Mouse (Mus musculus) right cerebral cortex, postnatal 4 days (tissue): ENCODE measurements at regions not wholly inside any gene's neighbourhood (a gene's known extent, or its start where the extent isn't known, plus 50 kb on each side); places are given as distances from the start of the nearest gene placed in this dataset.
"Not testable (repeated sequence)": the region's sequence is repeated elsewhere in the genome, so short reads cannot be mapped to it uniquely, and the experiment has no call there.

Source experiments
- DNase-seq: peaks from one replicate; pipeline ENCODE4 v3.0.0-alpha.2; 2022

GRCm38 (mm10) chr7:125183011-125183410, 261.5 kb upstream of the Kdm8 start:
- DNase-seq: not testable (repeated sequence)

- no peak for DNase-seq
These were observed 259.3 kb upstream of the Kdm8 start for GRCm38 (mm10) chr7:125185037-125185679.

- DNase-seq: no peak
These were observed 257.3 kb upstream of the Kdm8 start for GRCm38 (mm10) chr7:125187011-125187740.

- no peak for DNase-seq
These were observed 255.5 kb upstream of the Kdm8 start for GRCm38 (mm10) chr7:125188986-125189385.

- DNase-seq: no peak
These were observed 254.4 kb upstream of the Kdm8 start for GRCm38 (mm10) chr7:125190067-125190466.

GRCm38 (mm10) chr7:125191313-125191712, 253.2 kb upstream of the Kdm8 start:
- DNase-seq: no peak

- no peak for DNase-seq
These were observed 233.0 kb upstream of the Kdm8 start for GRCm38 (mm10) chr7:125211346-125211973.

GRCm38 (mm10) chr7:125214036-125214435, 230.4 kb upstream of the Kdm8 start:
- DNase-seq: no peak

GRCm38 (mm10) chr7:125217630-125218029, 226.8 kb upstream of the Kdm8 start:
- no peak for DNase-seq

GRCm38 (mm10) chr7:125222684-125223083, 221.8 kb upstream of the Kdm8 start:
- DNase-seq: no peak

GRCm38 (mm10) chr7:125234911-125235310, 209.6 kb upstream of the Kdm8 start:
- DNase-seq: no peak

GRCm38 (mm10) chr7:125237026-125237425, 207.4 kb upstream of the Kdm8 start:
- DNase-seq: no peak

GRCm38 (mm10) chr7:125243021-125243420, 201.5 kb upstream of the Kdm8 start:
- no peak for DNase-seq

- no peak for DNase-seq
These were observed 196.1 kb upstream of the Kdm8 start for GRCm38 (mm10) chr7:125248386-125248785.

- DNase-seq: no peak
These were observed 194.1 kb upstream of the Kdm8 start for GRCm38 (mm10) chr7:125250385-125250784.

GRCm38 (mm10) chr7:125250970-125251585, 193.4 kb upstream of the Kdm8 start:
- no peak for DNase-seq

- no peak for DNase-seq
These were observed 190.2 kb upstream of the Kdm8 start for GRCm38 (mm10) chr7:125254302-125254701.

GRCm38 (mm10) chr7:125259016-125259415, 185.5 kb upstream of the Kdm8 start:
- peak; percentile 4 for DNase-seq

- DNase-seq: no peak
These were observed 182.3 kb upstream of the Kdm8 start for GRCm38 (mm10) chr7:125262133-125262532.

- no peak for DNase-seq
These were observed 181.7 kb upstream of the Kdm8 start for GRCm38 (mm10) chr7:125262672-125263365.

- DNase-seq: no peak
These were observed 180.7 kb upstream of the Kdm8 start for GRCm38 (mm10) chr7:125263756-125264155.

GRCm38 (mm10) chr7:125270711-125271110, 173.8 kb upstream of the Kdm8 start:
- no peak for DNase-seq

GRCm38 (mm10) chr7:125271356-125271755, 173.1 kb upstream of the Kdm8 start:
- DNase-seq: no peak
